Mouse (Mus musculus): Measurements from ENCODE around the gene Dll4.

The Dll4 gene

DNA sequence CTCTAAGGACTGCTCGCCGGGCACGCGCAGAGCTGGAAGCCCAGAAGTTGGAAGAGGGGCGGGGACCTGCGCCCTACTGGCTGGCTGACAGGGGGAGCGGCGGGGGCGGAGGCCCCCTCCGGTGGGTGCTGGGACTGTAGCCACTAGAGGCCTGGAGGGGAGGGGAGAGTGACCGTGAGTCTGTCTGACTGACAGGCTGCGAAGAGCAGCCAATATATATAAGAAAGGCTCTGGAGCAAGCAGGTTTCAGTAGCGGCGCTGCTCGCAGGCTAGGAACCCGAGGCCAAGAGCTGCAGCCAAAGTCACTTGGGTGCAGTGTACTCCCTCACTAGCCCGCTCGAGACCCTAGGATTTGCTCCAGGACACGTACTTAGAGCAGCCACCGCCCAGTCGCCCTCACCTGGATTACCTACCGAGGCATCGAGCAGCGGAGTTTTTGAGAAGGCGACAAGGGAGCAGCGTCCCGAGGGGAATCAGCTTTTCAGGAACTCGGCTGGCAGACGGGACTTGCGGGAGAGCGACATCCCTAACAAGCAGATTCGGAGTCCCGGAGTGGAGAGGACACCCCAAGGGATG is at the start of gene Dll4:
Gene Dll4 (plus strand): TSS at position 217 of the 576 bp plus-strand sequence.
- no peak for DNase-seq (ENCODE audit: low spot score)

DNA sequence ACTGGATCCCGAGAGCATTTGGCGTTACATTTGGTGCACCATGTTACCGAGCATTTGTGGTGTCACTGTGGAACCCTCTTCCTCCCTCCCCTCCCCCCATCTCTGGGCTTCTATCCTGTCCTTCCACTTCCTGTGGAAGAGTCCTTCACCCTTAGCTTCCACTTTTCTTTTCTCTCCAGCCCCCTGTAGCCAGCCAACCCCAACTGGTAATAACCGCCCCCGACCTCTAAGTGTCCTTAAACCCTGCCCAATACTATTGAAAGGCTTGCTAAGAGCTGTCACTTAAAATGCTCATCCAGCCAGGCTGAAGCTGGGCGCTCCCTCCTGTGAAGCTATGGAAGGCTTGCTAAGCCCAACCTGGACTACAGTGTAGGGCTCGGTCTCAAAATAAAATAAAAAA is 48.7 kb upstream of the Dll4 start:
- DNase-seq (ENCODE audit: low spot score) = no peak

DNA sequence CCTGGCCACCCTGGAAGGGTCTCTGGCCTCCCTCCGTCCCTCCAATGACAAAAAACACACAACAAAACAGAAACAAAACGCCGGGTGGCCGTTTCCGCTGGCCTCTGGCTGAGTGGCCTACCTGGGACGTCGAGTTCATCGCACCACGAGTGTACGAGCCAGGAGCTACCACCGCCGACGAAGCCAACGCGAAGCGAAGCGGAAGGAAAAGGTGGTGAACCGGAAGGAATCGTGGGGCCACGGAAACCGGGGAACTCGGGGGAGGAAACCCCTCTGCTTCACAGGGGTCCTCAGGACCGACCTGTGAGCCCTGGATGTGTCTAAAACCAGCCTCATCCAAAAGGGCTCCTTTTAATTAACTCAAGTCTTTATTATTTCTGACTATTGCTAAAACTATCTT is 47.8 kb upstream of the Dll4 start:
- no peak for DNase-seq (ENCODE audit: low spot score)

DNA sequence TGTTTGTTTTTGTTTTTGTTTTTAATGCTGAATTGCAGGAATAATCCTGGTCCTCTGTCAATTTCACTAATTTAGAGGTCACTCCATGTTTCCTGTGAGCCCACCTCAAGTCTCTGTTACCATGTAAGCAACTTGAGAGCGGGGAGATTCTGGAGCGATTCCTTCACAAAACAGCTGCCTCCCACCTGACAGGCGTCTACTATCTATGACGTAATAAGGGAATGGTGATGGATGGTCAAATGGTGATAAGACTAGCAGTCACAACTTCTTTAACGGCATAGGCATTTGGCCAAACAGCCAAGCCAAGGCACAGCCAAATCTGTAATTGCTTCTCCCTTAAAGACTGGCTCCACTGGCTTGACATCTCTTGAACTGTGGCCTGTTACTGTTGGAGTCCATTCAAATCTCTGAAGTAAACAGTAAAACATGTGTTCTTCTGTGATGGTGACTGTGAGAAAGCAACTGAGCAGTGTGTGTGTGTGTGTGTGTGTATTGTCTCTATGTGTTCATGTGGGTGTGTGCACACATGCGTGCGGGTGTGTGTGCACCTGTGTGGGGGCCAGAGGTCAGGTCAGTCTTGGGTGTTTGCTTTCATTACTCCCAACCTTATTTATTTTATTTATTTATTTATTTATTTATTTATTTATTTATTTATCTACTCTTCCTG is 43.6 kb upstream of the Dll4 start:
- DNase-seq (ENCODE audit: low spot score) = no peak

DNA sequence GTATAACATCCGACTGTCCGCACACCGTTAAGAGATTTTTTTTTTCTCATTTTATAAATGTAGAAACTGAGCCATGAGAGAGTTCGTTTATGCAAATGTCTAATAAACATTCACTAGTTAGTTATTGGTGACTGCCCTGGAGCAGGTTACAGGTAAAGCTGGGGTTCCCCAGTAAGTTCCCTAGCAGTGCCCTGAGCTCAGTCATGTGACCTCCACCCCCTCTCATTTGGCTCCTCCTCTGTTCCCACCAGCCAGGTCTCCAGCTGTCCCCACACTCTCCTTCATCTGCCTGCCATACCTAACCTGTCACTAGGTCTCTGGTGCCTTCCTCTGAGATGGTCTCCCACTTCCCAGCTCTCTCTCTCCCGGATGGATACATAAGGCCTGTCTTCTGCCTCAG is 38.2 kb upstream of the Dll4 start:
- no peak for DNase-seq (ENCODE audit: low spot score)

DNA sequence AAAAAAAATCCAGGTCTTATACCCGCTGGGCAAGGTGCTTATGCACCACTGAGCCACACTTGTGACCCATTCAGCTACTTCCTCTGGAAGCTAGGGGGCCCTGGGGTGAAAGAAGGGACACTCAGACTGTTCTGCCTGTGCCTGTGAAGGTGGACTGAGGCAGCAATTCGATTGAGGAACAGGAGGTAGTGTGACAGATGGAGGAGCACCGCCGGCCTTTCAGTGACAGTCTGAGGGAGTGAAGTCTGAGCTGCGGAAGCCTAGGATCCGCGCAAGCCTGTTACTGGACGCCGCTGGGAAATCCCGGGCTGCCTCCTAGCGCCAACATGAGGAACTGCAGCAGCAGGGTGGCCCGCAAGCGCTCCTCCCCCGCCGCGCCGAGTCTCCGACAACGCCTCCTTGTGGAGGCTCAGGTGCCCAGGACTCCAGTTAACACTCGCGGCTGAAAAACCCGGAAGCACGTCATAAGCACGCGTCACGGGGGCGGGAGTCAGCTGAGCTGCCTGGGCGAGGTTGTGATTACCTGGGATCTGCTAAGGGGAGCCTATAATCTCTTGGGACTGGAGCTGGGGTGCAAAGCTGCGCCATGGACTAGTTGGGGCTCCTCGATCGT is 37.2 kb upstream of the Dll4 start, which contains the start of gene Vps18:
Gene Vps18 (plus strand): TSS at position 471 of the 613 bp plus-strand sequence.
- peak; percentile 98 for DNase-seq (ENCODE audit: low spot score)

DNA sequence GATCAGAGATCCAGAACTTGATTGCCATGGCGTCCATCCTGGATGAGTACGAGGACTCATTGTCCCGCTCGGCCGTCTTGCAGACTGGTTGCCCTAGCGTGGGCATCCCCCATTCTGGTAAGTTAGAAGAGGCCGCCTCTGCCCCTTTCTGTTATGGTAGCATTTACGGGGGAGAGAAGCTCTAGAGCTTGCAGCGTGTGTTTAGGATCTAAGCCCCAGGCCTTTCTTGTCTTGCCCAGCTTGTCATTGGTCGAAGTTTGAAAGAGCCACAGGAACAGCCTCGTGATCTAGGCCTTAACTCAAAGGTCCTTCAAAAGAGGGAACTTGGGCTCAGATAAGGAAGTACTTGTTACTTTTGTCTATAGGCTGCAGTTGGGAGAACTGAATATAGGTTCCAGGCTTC is 36.6 kb upstream of the Dll4 start:
- no peak for DNase-seq (ENCODE audit: low spot score)

DNA sequence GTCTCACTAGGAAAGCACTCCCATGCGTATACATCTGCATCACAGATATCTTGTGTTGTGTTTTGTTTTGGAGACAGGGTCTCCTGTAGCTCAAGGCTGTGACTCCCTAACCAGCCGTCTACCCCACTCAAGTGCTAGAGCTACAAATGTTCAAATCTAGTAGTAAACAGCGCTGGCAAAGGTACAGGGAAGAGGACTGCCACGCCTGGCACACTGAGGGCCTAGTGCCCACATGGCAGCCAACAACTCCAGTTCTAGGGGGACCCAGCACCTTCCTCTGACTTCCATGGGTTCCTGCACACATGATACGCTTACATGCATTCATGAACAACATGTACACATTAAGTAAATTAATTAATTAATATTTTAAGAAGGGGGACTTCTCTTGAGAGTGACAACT is 33.3 kb upstream of the Dll4 start:
- DNase-seq (ENCODE audit: low spot score) = no peak

DNA sequence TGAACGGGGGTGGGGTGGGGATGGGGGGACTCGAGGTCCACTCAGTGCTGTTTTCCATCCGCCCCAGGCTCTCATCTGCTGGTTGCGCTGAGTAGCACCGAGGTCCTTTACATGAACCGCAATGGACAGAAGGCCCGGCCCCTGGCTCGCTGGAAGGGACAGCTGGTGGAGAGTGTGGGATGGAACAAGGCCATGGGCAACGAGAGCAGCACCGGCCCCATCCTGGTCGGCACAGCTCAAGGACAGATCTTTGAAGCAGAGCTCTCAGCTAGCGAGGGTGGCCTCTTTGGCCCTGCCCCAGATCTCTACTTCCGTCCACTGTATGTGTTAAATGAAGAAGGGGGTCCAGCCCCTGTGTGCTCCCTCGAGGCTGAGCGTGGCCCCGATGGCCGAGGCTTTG is 32.7 kb upstream of the Dll4 start:
- no peak for DNase-seq (ENCODE audit: low spot score)

DNA sequence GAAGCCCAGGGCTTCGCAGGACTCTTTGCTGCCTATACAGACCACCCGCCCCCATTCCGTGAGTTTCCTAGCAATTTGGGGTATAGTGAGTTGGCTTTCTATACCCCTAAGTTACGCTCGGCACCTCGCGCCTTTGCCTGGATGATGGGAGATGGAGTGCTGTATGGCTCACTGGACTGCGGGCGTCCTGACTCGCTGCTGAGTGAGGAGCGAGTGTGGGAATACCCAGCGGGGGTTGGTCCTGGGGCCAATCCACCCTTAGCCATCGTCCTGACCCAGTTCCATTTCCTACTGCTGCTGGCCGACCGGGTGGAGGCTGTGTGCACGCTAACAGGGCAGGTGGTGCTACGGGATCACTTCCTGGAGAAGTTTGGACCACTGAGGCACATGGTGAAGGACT is 32.3 kb upstream of the Dll4 start:
- DNase-seq (ENCODE audit: low spot score) = no peak

DNA sequence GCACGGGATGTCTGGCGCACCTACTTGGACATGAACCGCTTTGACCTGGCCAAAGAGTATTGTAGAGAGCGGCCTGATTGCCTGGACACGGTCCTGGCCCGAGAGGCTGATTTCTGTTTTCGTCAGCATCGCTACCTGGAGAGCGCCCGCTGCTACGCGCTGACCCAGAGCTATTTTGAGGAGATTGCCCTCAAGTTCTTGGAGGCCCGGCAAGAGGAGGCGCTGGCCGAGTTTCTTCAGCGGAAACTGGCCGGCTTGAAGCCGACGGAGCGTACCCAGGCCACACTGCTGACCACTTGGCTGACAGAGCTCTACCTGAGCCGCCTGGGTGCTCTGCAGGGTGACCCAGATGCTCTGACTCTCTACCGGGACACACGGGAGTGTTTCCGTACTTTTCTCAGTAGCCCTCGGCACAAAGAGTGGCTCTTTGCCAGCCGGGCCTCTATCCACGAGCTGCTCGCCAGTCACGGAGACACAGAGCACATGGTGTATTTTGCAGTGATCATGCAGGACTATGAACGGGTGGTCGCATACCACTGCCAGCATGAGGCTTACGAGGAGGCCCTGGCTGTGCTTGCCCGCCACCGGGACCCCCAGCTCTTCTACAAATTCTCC is 31.7 kb upstream of the Dll4 start:
- DNase-seq (ENCODE audit: low spot score) = no peak

DNA sequence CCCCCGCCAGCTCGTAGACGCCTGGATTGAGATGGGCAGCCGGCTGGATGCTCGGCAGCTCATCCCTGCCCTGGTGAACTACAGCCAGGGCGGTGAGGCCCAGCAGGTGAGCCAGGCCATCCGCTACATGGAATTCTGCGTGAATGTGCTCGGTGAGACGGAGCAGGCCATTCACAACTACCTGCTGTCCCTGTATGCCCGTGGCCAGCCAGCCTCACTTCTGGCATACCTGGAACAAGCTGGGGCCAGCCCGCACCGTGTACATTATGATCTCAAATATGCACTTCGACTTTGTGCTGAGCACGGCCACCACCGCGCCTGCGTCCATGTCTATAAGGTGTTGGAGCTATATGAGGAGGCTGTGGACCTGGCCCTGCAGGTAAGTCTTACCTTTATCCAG is 31.2 kb upstream of the Dll4 start:
- DNase-seq (ENCODE audit: low spot score) = no peak

DNA sequence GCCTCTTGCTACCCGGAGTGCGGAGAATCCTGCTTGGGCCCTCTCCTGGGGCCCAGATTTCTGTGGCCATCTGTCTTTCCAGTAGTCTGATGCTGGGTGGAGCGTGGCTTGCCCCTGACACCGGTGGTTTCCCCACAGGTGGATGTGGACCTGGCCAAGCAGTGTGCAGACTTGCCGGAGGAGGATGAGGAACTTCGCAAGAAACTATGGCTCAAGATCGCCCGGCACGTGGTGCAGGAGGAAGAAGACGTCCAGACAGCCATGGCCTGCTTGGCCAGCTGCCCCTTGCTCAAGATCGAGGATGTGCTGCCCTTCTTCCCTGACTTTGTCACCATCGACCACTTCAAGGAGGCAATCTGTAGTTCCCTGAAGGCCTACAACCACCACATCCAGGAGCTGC is 28.8 kb upstream of the Dll4 start:
- DNase-seq (ENCODE audit: low spot score) = no peak

DNA sequence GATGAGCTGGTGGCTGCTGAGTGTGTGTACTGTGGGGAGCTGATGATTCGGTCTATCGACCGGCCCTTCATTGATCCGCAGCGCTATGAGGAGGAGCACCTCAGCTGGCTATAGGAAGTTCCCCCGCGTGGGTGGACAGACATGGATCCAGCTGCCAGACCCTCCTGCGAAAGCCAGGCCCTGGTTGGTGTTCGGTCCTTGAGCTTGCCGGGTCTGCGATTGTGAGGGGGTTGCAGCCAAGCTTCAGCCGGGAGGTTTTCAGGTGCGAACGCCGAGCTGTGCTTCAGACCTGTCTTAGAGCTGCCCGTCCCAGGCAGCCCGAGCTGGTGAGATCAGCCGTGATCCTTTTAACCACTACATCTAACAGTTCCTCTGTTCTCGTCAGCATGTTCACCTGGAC is 28.1 kb upstream of the Dll4 start:
- no peak for DNase-seq (ENCODE audit: low spot score)

DNA sequence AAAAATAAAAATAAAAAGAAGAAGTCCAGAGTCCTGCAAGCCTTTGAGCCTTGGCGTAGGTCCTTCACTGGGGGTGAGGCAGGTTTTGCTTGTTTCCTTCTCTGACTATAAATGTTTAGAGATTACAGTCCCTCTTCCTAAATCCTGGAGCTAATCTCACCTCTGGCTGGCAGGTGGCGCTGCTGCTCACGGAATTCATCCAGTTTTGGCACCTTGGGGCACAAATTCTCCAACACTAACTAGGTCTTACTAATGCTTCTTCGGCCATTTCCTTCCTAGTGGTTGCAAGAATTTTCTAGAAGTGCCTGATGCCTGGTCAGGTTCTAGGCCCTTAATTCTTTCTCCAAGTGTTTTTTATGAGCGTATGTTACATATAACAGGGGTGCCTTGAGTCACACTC is 27.3 kb upstream of the Dll4 start:
- DNase-seq (ENCODE audit: low spot score) = peak; percentile 60

DNA sequence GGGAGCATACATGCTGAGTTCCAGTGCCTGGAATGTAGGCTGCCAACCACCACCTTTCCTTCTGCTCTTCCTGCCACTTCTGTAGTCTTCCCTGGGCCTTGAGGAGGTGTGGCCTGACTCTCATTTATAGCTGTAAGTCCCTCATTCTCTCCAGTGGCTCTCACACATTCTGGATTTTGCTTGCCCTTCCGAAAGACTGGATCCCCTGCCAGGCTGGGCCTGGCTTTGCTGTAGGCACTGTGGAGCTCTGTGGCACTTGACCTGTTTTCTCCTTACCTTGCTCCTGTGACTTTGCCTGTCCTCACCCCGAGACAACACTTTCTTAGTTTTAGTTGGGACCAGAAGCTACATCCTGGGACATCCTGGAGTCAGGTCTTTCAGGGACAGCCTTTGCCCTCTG is 26.7 kb upstream of the Dll4 start:
- no peak for DNase-seq (ENCODE audit: low spot score)

DNA sequence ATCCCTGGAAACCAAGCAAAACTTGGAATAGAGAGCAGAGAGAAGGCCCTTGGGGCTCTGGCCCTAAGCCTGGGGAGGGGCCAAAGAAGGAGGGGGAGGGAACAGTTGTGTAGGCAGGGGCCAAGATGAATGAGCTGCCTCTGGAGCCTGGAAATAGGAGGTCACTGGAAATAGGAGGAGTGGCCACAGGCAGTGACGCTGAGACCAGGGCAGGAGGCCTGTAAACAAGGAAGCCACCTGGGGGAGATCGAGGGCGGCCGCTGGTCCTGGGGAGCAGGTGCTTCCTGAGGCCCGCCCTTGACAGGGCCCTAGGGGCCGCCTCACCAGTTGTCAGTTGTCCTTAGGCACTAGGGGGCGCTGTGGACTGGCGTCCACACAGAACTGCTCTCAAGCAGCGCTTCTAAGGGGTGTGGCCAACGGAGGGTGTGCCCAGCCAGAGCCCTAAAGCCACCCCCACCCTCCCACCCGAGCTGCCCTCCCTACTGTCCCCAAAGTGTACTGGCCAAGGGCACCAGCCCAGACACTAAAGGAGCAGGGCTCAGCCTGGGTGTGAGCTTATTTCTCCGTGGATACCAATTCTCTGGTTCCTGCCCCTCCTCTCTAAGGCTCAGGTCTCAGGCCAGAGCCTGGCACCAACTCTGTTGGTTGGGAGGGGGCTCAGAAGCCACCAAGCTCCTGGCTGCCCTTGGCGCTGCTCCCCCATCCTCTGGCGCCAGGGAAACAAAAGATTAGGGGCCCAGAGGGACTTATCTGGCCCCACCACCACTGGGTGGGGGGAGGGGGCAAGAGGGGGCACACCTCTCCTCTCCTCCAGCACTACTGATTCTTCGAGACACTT is 25.4 kb upstream of the Dll4 start:
- peak; percentile 80 for DNase-seq (ENCODE audit: low spot score)

DNA sequence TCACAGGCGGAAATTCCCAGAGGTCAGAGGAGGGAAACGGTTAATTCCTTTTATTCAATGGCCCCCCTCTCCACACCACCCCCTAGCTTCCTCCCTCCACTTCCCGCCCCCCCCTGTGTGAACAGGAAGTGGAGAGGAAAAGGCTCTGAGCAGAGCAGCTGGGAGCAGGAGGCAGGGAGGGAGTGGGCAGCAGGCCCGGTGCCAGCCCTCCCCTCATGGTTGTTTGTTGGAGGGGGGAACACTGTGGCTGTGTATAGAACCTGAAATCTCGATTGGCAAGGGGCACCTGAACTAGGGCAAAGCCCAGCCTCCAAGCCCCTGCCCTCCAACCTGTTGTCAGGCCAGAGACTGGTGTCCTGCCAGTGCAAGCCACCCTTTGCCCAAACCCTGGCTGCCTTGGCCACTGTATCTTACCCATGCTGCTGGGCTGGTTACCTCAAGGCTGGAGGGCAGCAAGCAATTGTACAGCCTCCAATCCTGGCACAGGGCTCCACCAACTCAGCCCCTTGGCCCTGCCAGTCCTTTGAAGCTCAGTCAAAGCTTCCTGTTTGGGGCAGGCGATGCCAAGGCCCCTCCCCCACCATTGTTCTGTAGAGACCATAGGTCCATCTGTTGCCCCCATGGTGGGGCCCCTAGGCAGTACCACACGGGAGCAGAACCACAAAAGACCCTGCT is 24.6 kb upstream of the Dll4 start:
- DNase-seq (ENCODE audit: low spot score) = no peak

DNA sequence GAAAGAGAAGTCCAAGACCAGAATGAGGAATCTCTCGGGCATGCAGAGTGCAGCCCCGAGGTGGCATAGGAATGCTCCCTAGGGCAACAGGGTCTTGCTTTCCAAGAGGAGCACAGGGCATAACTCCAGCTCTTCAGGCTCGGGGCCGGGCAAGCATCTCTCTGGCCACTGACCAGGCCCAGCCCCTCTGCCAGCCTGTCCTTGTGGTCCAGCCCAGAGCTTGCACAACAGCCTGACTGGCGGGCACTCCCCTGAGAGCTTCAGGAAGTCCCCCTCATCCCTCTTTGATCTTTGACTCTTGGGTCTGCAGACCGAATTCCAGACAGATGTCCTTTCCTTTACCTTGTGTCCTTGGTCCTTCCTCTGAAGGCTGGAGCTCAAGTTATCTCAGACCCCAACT is 22.7 kb upstream of the Dll4 start:
- DNase-seq (ENCODE audit: low spot score) = no peak

DNA sequence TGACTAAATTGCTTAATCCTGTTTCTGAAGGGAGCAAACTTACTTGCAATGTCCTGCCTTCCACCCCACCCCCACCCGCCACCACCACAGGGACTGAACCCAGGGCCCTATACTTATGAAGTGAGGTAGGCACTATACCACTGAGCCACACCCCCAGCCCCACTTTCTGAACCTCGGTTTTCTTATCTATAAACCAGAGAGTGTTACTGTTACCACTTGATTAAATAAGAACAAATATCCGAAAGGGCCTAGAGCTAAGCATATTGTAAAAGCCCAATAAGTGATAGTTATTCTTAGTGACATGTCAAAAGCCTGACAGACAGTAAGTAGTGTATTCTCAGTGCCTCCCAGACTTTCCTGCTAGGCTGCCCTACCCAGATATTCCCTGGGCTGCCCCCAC is 21.2 kb upstream of the Dll4 start:
- DNase-seq (ENCODE audit: low spot score) = no peak

DNA sequence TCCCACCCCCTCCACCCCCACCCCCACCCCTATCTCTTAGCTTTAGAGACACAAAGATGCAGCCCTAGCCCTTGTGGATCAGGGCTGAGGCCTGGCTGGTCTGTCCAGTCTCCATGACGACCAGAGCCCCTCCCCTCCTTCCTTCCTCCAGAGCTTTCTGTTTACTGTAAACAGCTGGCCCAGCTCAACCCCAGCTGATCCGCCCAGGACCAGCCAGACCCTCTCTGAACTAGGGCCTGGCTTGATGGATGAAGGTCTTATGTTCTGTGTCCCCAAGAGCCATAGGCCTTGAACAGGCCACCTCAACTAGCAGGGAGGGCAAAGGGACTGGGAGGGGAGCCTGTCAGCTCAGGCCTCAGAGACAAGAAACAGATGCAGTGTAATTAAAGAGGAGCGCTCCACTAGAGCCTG is 20.8 kb upstream of the Dll4 start:
- DNase-seq (ENCODE audit: low spot score) = no peak

DNA sequence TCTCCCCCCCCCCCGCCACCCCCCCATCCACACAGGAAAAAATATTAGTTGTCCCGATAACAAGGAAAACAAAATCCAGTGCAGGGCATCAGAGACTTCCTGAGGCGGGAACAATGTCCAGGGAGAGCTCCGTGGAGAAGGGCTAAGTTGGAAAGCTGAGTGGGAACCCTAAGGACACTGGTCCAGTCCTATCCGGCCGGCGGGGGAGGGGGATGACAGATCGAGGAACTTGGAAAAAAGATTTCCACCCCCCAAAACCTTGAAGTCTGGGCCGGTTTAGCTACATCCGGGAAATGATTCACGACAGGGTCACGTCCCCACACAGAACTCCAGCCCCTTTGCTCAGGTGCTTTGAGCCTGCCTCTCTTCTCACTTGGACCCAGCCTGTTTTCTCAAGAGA is 14.0 kb upstream of the Dll4 start:
- no peak for DNase-seq (ENCODE audit: low spot score)
